Mouse (Mus musculus): ENCODE data around the gene Rad51b.
"Not testable (repeated sequence)": the region's sequence is repeated elsewhere in the genome, so short reads cannot be mapped to it uniquely, and the experiment has no call there.

Rad51b gene

GRCm38 (mm10) chr12:79297121-79297576 is at the start of gene Rad51b:
Gene Rad51b (plus strand): TSS chr12:79297282.
- DNase-seq (ENCODE audit: low spot score in 2 of 2): peak; percentile 45 to 82

GRCm38 (mm10) chr12:79248110-79248509 is 49.0 kb upstream of the Rad51b start:
- DNase-seq (ENCODE audit: low spot score in 2 of 2): no peak

GRCm38 (mm10) chr12:79253294-79254053 is 43.6 kb upstream of the Rad51b start:
- no peak for DNase-seq (ENCODE audit: low spot score in 2 of 2)

- no peak for DNase-seq (ENCODE audit: low spot score in 2 of 2)
Observed at GRCm38 (mm10) chr12:79254975-79255374, 42.1 kb upstream of the Rad51b start.

- no peak for DNase-seq (ENCODE audit: low spot score in 2 of 2)
Observed at GRCm38 (mm10) chr12:79260154-79260553, 36.9 kb upstream of the Rad51b start.

- peak; percentile 30 to 52 for DNase-seq (ENCODE audit: low spot score in 2 of 2)
Observed at GRCm38 (mm10) chr12:79261035-79261434, 36.0 kb upstream of the Rad51b start.

- no peak for DNase-seq (ENCODE audit: low spot score in 2 of 2)
Observed at GRCm38 (mm10) chr12:79272604-79273003, 24.5 kb upstream of the Rad51b start.

GRCm38 (mm10) chr12:79279513-79280115 is 17.5 kb upstream of the Rad51b start:
- peak in 1 of 2 experiments; percentile 41 for DNase-seq (ENCODE audit: low spot score in 2 of 2)

GRCm38 (mm10) chr12:79282595-79282994 is 14.5 kb upstream of the Rad51b start:
- DNase-seq (ENCODE audit: low spot score in 2 of 2): no peak

GRCm38 (mm10) chr12:79292874-79293273 is 4.2 kb upstream of the Rad51b start:
- no peak for DNase-seq (ENCODE audit: low spot score in 2 of 2)

- DNase-seq (ENCODE audit: low spot score in 2 of 2): peak; percentile 93 to 97
Observed at GRCm38 (mm10) chr12:79296126-79296816, 811 bp upstream of the Rad51b start, which contains the start of gene Zfyve26. Gene Zfyve26 (minus strand): TSS chr12:79296304.

GRCm38 (mm10) chr12:79297884-79298636 is 978 bp downstream of the Rad51b start:
- no peak for DNase-seq (ENCODE audit: low spot score in 2 of 2)

- DNase-seq (ENCODE audit: low spot score in 2 of 2): peak; percentile 24 to 71
Observed at GRCm38 (mm10) chr12:79301802-79302201, 4.7 kb downstream of the Rad51b start.

GRCm38 (mm10) chr12:79305131-79305530 is 8.0 kb downstream of the Rad51b start:
- no peak for DNase-seq (ENCODE audit: low spot score in 2 of 2)

- no peak for DNase-seq (ENCODE audit: low spot score in 2 of 2)
Observed at GRCm38 (mm10) chr12:79306013-79306412, 8.9 kb downstream of the Rad51b start.

GRCm38 (mm10) chr12:79313721-79314120 is 16.6 kb downstream of the Rad51b start:
- no peak for DNase-seq (ENCODE audit: low spot score in 2 of 2)

- no peak for DNase-seq (ENCODE audit: low spot score in 2 of 2)
Observed at GRCm38 (mm10) chr12:79317339-79317738, 20.3 kb downstream of the Rad51b start.

GRCm38 (mm10) chr12:79320895-79321294 is 23.8 kb downstream of the Rad51b start:
- DNase-seq (ENCODE audit: low spot score in 2 of 2): no peak

- not testable (repeated sequence) for DNase-seq (ENCODE audit: low spot score in 2 of 2)
Observed at GRCm38 (mm10) chr12:79322539-79322938, 25.5 kb downstream of the Rad51b start.

GRCm38 (mm10) chr12:79326236-79326635 is 29.2 kb downstream of the Rad51b start:
- DNase-seq (ENCODE audit: low spot score in 2 of 2): no peak

GRCm38 (mm10) chr12:79326745-79327144 is 29.7 kb downstream of the Rad51b start:
- DNase-seq (ENCODE audit: low spot score in 2 of 2): no peak

GRCm38 (mm10) chr12:79327868-79328267 is 30.8 kb downstream of the Rad51b start:
- no peak for DNase-seq (ENCODE audit: low spot score in 2 of 2)
